In genomic region chr3:157272379-157272778, GRCm38 (mm10) we compare ENCODE assay signal across 21 mouse cellular contexts.
DNase-seq lines count a peak whose midpoint lies in the region; ATAC-seq and TF ChIP-seq lines count a peak whose summit lies in the region.
"Had no signal": no experiment of that assay in that cellular context is flagged by ENCODE, and none has a peak within 500 bp of the region (broad histone marks: within the 10 kb centered on the region; RNA-seq: fewer than 3 reads in every experiment).

No protein-coding gene starts in this region.

- no peak overlapping the region for H3K4me3 ChIP-seq in cerebellum, adult 2 months (replicated peaks; ENCODE audit: insufficient read depth, low read depth, low read length)
- H3K4me3 ChIP-seq: embryonic facial prominence, embryonic 13.5 days; forebrain, embryonic 12.5 days; heart, embryonic 12.5 days; hindbrain, embryonic 12.5 days had no signal

- no peak for TF ChIP-seq CTCF in cerebellum, adult 2 months (IDR thresholded peaks at IDR 0.05; ENCODE audit: borderline replicate concordance, insufficient read depth, low read depth, low read length)

- H3K4me1 ChIP-seq in cerebellum, adult 2 months (ENCODE audit: control insufficient read depth, insufficient read depth, low read length) = no peaks in the 10 kb centered on the region
- H3K4me1 ChIP-seq: embryonic facial prominence, embryonic 13.5 days; forebrain, embryonic 12.5 days; heart, embryonic 12.5 days; hindbrain, embryonic 12.5 days had no signal

- DNase-seq in cerebellum, adult 2 months = peak; percentile 36 to 67
- no peak for DNase-seq in cerebellum, postnatal 4 days (ENCODE audit: low spot score in 2 of 2)
- peak; percentile 78 for DNase-seq in brain, adult 2 months (ENCODE audit: low read depth, low spot score)
- peak; percentile 26 to 53 for DNase-seq in cerebellum, postnatal 25 days
- DNase-seq in frontal cortex, postnatal 10 days (ENCODE audit: low spot score in 2 of 2) = no peak
- DNase-seq in right cerebral cortex, postnatal 14 days = no peak
- DNase-seq in kidney, adult 8-10 months = no peak
- DNase-seq: adrenal gland, adult 8-10 months; adrenal gland, postnatal 36 days; B cell, adult 2 months; gastrocnemius, postnatal 14 days had no signal

- peak; percentile 32 to 73; a peak in 2 of 4 replicates for ATAC-seq in hematopoietic stem cell, adult 5-6 weeks (replicated peaks in 1 of 2; ENCODE audit: insufficient read depth in 1 of 2, low FRiP score in 2 of 2, low TSS enrichment in 1 of 2, low read depth in 1 of 2, poor library complexity in 2 of 2, severe bottlenecking in 2 of 2)
- ATAC-seq: CD4-positive, CD25-positive, alpha-beta regulatory T cell, adult 4 months; forebrain, embryonic 16.5 days; hindbrain, embryonic 16.5 days; inflammation-experienced regulatory T-cells, adult 6 months; intestine, postnatal 0 days had no signal

- TF ChIP-seq POLR2A in cerebellum, adult 2 months (IDR thresholded peaks at IDR 0.05; ENCODE audit: borderline replicate concordance, insufficient read depth, low read length) = no peak

- no peak overlapping the region for H3K27ac ChIP-seq in cerebellum, adult 2 months (ENCODE audit: insufficient read depth, low read length)
- H3K27ac ChIP-seq: embryonic facial prominence, embryonic 13.5 days; forebrain, embryonic 12.5 days; hindbrain, embryonic 12.5 days had no signal

- no peaks in the 10 kb centered on the region for H3K27me3 ChIP-seq in cerebellum, adult 2 months (ENCODE audit: control insufficient read depth, insufficient read depth, low read length)
- H3K27me3 ChIP-seq: embryonic facial prominence, embryonic 13.5 days; forebrain, embryonic 12.5 days; heart, embryonic 12.5 days; hindbrain, embryonic 12.5 days had no signal

Comparison
In these comparisons a context has a peak if more than half of its experiments do, and no peak if none do; other contexts are left out.
1. DNase-seq: peak in cerebellum, adult 2 months (2 of 2), brain, adult 2 months (single experiment) and cerebellum, postnatal 25 days (2 of 2); none in cerebellum, postnatal 4 days (0 of 2), frontal cortex, postnatal 10 days (0 of 2), right cerebral cortex, postnatal 14 days (single experiment) and kidney, adult 8-10 months (0 of 2).